Mouse (Mus musculus) fibroblast of lung, adult 2 months (primary cell): Measurements from ENCODE around the gene Pycard.
A peak's percentile ranks its signal among the peaks of the same experiment; 100 is the strongest.
"Not testable (repeated sequence)": the region's sequence is repeated elsewhere in the genome, so short reads cannot be mapped to it uniquely, and the experiment has no call there.

Experiments
- DNase-seq: peaks from one replicate; pipeline ENCODE4 v3.0.0-alpha.2; 2011; ENCODE audit warnings: low read depth

Pycard gene

GRCm38 (mm10) chr7:128003688-128004087 is 10.0 kb upstream of the Pycard start, which contains the start of gene Trim72:
TSS of gene Trim72 (plus strand) at chr7:128003949.
- DNase-seq, result no peak

GRCm38 (mm10) chr7:128003098-128003497 is 9.4 kb upstream of the Pycard start:
- no peak for DNase-seq

- no peak for DNase-seq
Observed at GRCm38 (mm10) chr7:128000068-128000950, 6.6 kb upstream of the Pycard start.

- DNase-seq, result no peak
Observed at GRCm38 (mm10) chr7:127999436-127999835, 5.8 kb upstream of the Pycard start.

GRCm38 (mm10) chr7:127992488-127993340 is 953 bp downstream of the Pycard start:
- DNase-seq, result no peak

GRCm38 (mm10) chr7:127991643-127992487 is 1.8 kb downstream of the Pycard start:
- peak; percentile 40 for DNase-seq

- no peak for DNase-seq
Observed at GRCm38 (mm10) chr7:127988904-127989303, 4.8 kb downstream of the Pycard start.

- no peak for DNase-seq
Observed at GRCm38 (mm10) chr7:127980606-127981005, 13.1 kb downstream of the Pycard start.

GRCm38 (mm10) chr7:127978856-127979255 is 14.8 kb downstream of the Pycard start:
- DNase-seq, result no peak

GRCm38 (mm10) chr7:127974413-127974930 is 19.2 kb downstream of the Pycard start:
- no peak for DNase-seq

- DNase-seq, result no peak
Observed at GRCm38 (mm10) chr7:127967922-127968828, 25.5 kb downstream of the Pycard start.

- DNase-seq, result peak; percentile 64
Observed at GRCm38 (mm10) chr7:127967004-127967921, 26.4 kb downstream of the Pycard start, which contains the start of gene Fus. TSS of gene Fus (plus strand) at chr7:127967457.

- DNase-seq, result no peak
Observed at GRCm38 (mm10) chr7:127966371-127966918, 27.2 kb downstream of the Pycard start.

- DNase-seq, result no peak
Observed at GRCm38 (mm10) chr7:127959364-127959763, 34.3 kb downstream of the Pycard start.

- DNase-seq, result no peak
Observed at GRCm38 (mm10) chr7:127952864-127953581, 40.6 kb downstream of the Pycard start.

- no peak for DNase-seq
Observed at GRCm38 (mm10) chr7:127946470-127947023, 47.1 kb downstream of the Pycard start, which contains the start of gene Prss36. TSS of gene Prss36 (minus strand) at chr7:127946725.

GRCm38 (mm10) chr7:127944614-127945013 is 49.1 kb downstream of the Pycard start:
- DNase-seq, result no peak

- not testable (repeated sequence) for DNase-seq
Observed at GRCm38 (mm10) chr7:127942097-127942496, 51.6 kb downstream of the Pycard start.
